Mouse (Mus musculus): Measurements from ENCODE around the gene Adam21.

- no peak for TF ChIP-seq CTCF (IDR thresholded peaks at IDR 0.05; ENCODE audit: borderline replicate concordance, insufficient read depth, low read length)
- peak; percentile 66 for TF ChIP-seq POLR2A (IDR thresholded peaks at IDR 0.05; ENCODE audit: low read depth, low read length)
These were observed 26.8 kb upstream of the Adam21 start, which contains the start of gene Med6 for GRCm38 (mm10) chr12:81594902-81595671.

Measured in embryonic fibroblast, embryonic 13.5 days (primary cell).